Mouse (Mus musculus): ENCODE measurements around the gene Rexo1.
"Not testable (repeated sequence)": the region's sequence is repeated elsewhere in the genome, so short reads cannot be mapped to it uniquely, and the experiment has no call there.

Gene Rexo1

DNA sequence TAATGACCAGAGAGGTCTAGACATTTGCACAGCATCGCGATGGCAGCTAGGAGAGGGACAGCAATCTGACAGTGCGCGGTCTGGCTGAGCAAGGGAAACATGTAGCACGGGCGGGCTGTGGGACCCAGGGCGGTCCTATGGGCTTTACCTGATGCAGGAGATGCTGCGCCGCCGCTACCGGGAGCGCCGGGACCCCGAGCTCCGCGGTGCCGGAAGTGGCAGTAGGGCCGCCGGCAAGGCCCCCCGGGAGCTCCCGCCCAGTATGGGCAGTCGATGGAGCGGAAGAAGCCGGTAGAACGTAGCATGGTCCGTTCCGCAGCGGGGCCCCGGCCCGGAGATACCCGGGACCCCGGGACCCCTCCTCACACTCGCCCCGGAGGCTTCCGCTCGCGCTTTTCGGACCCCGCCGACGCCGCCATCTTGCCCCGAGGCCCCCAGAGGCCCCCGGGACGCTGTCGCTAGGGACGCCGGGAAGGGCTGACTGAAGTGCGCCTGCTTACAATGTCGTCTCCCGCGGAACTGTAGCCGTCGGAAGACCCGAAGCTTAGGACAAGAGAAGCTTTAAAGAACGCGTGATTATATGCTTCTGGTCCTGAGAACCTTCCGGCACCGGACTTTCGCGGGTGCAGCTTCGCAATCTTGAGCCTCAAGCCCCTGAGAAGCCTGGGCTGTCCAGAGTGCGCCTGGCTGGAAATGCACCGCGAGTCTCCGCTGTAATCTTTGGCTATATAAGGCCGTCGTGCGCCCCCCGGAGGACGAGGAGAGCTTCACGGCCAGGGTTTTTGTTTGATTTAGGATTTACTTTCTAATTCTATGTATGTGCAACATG lies at the start of gene Rexo1:
TSS of gene Rexo1 (minus strand) at position 445 of the 829 bp plus-strand sequence.
- DNase-seq (ENCODE audit: inconsistent age in 2 of 2, low spot score in 1 of 2): peak; percentile 93 to 99

DNA sequence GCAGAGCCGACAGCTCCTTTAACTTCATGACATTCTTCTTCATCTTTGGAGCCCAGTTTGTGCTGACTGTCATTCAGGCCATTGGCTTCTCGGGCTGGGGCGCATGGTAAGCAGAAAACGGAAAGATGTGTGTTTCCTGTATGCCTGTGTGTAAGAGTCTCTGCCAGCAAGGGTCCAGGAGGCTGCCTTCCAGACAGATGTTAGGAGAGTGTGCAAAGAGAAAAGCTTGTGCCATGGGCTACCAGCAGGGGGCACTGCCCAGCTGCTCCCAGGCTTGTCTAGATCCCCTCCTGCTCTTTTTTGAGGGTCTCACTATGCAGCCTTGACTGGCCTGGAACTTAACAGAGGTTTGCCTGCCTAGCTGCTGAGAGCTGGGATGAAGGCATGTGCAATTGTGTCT lies 49.7 kb upstream of the Rexo1 start:
- peak; percentile 52 to 81 for DNase-seq (ENCODE audit: inconsistent age in 2 of 2, low spot score in 1 of 2)

GRCm38 (mm10) chr10:80610116-80610785 lies 48.9 kb upstream of the Rexo1 start:
- DNase-seq (ENCODE audit: inconsistent age in 2 of 2, low spot score in 1 of 2): no peak

DNA sequence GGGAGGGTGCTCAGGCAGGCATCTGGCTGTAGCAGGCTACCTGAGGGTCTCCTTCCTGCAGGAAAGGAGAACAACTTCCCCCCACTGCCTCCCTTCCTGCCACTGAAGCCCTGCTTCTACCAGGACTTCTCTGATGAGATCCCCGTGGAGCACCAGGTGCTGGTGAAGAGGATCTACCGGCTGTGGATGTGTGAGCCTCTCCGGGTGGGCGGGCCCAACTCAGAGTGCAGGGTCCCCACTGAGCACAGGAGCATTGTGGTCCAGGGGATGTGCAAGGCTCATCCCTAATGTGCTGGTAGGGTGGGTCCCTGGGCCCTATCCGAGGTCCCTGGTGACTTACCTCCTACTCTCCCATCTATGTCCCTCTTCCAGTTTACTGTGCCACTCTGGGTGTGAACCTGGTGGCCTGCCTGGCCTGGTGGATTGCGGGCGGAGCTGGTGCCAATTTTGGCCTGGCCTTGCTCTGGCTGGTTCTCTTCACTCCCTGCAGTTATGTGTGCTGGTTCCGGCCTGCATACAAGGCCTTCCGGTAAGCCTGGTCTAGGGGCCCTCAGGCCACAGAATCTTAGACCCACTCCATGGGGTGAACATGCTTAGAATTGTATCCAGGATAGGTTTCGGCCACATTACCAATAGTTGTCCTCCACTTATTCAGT lies 48.0 kb upstream of the Rexo1 start:
- DNase-seq (ENCODE audit: inconsistent age in 2 of 2, low spot score in 1 of 2): no peak

- DNase-seq (ENCODE audit: inconsistent age in 2 of 2, low spot score in 1 of 2): no peak
Observed at GRCm38 (mm10) chr10:80608435-80608834, 47.1 kb upstream of the Rexo1 start.

DNA sequence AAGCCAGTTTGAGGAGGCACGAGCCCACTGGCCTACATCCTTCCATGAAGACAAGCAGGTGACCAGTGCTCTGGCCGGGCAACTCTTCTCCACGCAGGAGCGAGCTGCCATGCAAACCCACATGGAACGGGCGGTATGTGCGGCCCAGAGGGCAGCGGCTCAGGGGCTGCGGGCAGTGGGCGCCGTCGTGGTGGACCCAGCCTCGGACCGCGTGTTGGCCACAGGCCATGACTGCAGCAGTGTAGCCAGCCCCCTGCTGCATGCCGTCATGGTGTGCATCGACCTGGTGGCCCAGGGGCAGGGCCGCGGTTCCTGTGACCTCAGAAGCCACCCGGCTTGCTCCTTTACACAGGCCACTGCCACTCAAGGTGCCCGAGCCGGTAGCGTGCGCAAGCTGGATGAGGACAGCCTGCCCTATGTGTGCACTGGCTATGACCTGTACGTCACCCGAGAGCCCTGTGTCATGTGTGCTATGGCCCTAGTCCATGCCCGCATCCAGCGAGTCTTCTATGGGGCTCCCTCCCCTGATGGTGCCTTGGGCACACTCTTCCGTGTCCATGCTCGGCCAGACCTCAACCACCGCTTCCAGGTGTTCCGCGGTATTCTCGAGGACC lies 45.5 kb upstream of the Rexo1 start:
- no peak for DNase-seq (ENCODE audit: inconsistent age in 2 of 2, low spot score in 1 of 2)

- no peak for DNase-seq (ENCODE audit: inconsistent age in 2 of 2, low spot score in 1 of 2)
Observed at GRCm38 (mm10) chr10:80606306-80606705, 44.9 kb upstream of the Rexo1 start.

- DNase-seq (ENCODE audit: inconsistent age in 2 of 2, low spot score in 1 of 2): not testable (repeated sequence)
Observed at GRCm38 (mm10) chr10:80605721-80606120, 44.4 kb upstream of the Rexo1 start, which contains the start of gene Gm49322. Gm49322 (plus strand) TSS chr10:80606021.

- no peak for DNase-seq (ENCODE audit: inconsistent age in 2 of 2, low spot score in 1 of 2)
Observed at GRCm38 (mm10) chr10:80604988-80605387, 43.6 kb upstream of the Rexo1 start.

- no peak for DNase-seq (ENCODE audit: inconsistent age in 2 of 2, low spot score in 1 of 2)
Observed at GRCm38 (mm10) chr10:80604001-80604509, 42.7 kb upstream of the Rexo1 start.

DNA sequence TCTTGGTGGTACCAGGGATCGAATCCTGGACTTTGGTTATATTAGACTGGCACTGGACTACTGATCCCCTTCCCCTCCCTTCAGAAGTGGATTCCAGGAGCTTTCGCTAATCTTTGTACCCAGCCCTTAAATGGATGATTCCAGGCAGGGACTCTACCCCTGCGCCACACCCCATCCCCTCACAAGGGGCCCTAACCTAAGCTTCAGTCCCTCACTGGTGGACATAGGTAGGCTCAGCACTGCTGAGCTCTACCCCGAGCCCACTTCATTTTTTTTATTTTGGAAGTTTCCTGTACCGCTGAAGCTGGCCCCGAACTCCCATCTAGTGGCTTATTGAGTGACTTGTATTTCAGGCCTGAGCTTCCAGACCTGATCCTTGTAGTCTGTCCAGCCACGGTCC lies 42.0 kb upstream of the Rexo1 start:
- no peak for DNase-seq (ENCODE audit: inconsistent age in 2 of 2, low spot score in 1 of 2)

DNA sequence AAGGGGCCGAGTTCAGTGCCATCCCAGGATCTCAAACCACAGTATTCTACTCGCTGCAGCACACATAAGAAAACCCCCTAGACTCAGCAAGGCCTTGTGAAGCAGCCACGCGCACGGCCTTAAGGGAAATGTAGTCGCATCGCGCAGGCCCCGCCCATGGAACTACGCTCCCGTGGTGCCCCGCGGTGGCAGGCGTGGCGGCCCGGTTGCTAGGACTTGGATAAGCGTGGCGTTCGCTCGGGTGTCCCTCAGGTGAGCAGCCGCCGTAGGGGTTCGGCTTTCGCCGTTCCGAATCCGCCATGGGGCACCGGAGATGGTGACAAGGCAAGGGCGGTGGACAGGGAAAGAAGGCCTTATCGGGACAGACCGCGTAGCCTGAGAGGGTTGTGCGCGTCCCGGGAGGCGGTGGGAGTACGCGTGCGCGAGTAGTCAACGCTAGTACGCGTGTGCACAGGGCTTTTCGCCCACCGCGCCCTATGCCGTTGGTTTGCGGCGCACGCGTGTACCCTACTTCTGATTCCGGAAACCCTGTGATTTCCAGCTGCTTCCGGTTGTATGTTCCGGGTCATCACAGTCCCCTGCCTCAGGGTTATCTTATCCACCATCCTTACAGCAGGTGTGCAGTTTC lies 41.5 kb upstream of the Rexo1 start, which contains the start of the genes Scamp4 and Adat3:
TSS of gene Scamp4 (plus strand) at position 175 of the 628 bp plus-strand sequence.
TSS of gene Adat3 (plus strand) at position 183 of the 628 bp plus-strand sequence.
- peak; percentile 95 to 99 for DNase-seq (ENCODE audit: inconsistent age in 2 of 2, low spot score in 1 of 2)

- DNase-seq (ENCODE audit: inconsistent age in 2 of 2, low spot score in 1 of 2): no peak
Observed at GRCm38 (mm10) chr10:80596318-80596717, 35.0 kb upstream of the Rexo1 start.

DNA sequence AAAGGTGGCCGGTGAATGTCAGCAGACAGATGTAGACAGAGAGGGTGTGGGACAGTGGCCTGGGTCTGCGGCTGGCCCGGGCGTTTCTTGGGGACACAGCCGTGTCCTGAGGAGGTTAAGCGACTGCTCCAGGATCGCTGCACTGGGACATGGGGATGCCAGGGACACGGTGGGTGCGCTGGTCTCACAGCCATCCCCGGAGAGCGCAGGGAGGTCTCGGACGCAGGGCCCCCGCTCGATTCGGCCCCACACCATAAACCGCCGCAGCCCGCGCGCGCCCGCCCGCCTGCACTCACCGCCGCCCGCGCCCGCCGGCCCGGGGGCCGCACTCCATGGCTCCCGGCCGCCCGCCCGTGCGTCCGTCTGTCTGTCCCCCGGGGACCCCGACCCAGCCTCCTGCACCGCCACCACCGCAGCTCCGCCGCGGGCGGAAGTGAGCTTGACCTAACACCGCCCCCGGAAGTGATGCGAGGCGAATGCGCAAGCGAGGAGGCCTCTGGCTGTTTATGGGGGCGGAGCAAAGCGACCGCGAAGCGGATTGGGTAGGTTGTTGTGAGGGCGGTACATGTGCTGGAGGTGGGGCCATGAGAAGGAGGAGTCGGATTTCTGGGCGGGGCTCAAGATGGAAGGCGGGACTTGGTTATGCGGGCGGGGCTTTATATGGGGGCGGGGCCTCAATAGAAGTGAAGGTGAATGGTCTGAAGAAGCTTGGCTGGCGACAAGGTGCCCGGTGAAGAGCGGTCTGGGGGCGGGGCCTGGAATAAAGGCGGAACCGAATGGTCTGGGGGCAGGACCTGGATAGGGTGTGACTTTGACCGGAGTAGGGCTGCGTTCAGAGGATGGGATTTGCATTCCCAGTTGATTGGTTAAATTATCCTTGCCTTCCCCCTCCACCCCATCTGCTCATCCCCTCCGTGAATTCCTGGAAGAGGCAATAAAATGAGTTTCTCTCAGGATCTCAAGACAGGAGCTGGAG lies 28.8 kb upstream of the Rexo1 start, which contains the start of gene Abhd17a:
TSS of gene Abhd17a (minus strand) at position 463 of the 976 bp plus-strand sequence.
- peak; percentile 97 to 99 for DNase-seq (ENCODE audit: inconsistent age in 2 of 2, low spot score in 1 of 2)

GRCm38 (mm10) chr10:80589127-80589878 lies 27.9 kb upstream of the Rexo1 start:
- peak in 1 of 2 experiments; percentile 72 for DNase-seq (ENCODE audit: inconsistent age in 2 of 2, low spot score in 1 of 2)

DNA sequence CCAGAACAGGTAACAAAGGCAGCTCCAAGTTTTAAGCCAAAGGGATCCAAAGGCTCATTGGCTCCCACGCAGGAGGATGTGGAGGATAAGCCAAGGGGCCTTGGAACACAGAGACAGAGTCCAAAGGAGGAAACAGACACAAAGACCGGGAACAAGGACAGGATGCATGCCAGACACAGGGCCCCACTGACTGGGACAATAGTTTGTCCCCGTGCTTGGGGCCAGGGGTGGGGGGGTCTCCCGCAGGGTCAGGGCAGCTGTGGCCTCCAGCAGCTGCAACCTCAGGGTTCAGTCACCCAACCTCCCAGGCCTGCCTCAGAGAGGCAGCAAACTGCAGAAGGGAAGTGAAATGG lies 25.9 kb upstream of the Rexo1 start:
- peak in 1 of 2 experiments; percentile 69 for DNase-seq (ENCODE audit: inconsistent age in 2 of 2, low spot score in 1 of 2)

DNA sequence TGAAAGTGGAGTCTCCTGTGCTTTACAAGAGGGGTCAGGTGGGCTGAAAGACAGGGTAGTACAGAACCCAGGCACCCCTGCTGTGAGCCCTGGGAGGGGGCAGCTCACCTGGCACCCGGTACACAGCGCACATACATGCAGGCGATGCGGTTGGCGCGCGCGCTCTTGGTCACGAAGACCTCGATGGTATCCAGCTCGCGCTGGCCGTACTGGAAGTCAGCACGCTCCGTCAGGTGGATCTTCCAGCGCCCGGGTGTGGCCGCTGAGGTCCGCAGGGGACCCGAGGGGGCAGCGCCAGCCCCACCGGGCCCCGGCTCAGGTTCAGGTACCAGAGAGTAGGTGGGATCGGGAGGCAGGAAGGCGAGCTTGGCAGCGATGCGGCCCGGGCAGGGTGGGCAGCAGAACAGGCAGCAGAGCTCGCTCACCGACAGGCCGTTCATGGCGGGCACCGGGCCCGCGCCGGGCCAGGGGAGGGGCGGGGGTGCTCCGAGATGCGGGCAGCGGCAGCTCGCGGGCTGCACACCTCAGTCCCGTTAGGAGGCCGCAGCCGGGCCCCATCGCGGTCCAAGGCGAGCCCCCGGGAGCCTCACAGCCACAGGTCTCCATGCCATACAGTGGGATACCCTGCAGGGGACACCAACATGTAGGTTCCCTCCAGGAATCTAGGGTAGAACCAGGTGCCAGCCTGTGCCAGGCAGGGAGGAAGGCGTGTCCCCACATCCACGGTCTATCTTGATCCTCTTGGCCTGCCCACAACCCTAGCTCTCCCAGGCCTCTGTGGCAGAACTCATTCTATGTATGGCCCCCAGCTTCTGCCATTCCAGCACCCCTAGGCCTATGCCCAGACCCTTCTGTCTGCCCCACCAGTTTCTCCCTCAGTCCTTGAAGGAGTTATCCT lies 25.3 kb upstream of the Rexo1 start:
- DNase-seq (ENCODE audit: inconsistent age in 2 of 2, low spot score in 1 of 2): no peak

Measured in adrenal gland, adult (tissue).